8 mouse cellular contexts compared by ENCODE assay signal in the genomic region with DNA sequence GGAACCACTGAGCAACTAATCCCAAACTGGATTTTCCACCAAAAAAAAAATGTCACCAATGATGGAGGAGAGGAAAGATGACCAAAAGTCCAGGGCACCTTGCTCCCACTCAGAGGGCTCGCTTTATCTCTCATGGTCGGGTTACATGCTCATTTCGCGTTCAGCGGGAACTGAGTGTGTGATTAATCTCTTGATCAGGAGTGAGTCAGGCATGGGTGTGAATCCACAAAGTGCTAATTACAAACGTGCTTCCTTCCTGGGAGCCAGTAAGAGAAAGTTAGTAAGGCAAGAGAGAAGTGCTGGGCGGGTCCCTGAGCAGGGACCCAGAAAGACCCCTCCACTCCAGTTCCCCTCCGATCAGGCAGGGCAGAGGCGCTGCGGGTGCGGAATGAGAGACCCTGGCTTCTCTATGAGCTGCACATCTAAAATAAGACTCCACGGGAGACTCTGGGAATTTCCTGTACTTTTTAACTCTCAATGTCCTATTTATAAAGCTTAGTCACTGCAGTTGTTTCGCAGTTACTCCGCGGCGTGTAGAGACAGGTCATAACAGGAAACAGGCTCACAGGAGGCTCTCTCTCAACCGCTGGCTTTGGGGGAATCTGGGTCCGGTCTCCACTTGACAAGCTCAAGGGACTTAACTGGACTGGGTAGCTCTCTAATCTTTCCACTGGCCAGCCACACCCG. TPM values are rescaled to one million over a fixed set of nuclear protein-coding genes. Genes with fewer than 3 reads are reported as not detected.
A peak's percentile ranks its signal among the peaks of the same experiment; 100 is the strongest.
DNase-seq lines count a peak whose midpoint lies in the region; ATAC-seq and TF ChIP-seq lines count a peak whose summit lies in the region.

No protein-coding gene starts in this region.

- H3K36me3 ChIP-seq in forebrain, embryonic 14.5 days (ENCODE audit: control insufficient read depth, insufficient read depth, low read length), result no peaks in the 10 kb centered on the region
- H3K36me3 ChIP-seq in lung, postnatal 0 days (ENCODE audit: insufficient read depth, low read length), result no peaks in the 10 kb centered on the region

- peak; percentile 9; the same call in 1 of the 2 replicates for TF ChIP-seq EP300 in lung, postnatal 0 days (IDR thresholded peaks at IDR 0.05)

- H3K4me1 ChIP-seq in forebrain, embryonic 14.5 days (ENCODE audit: control insufficient read depth, insufficient read depth, low read length), result peaks cover 7% of the 10 kb centered on the region; the same call in 1 of the 2 replicates
- H3K4me1 ChIP-seq in lung, postnatal 0 days (ENCODE audit: insufficient read depth, low read depth, low read length), result peaks cover 15% of the 10 kb centered on the region; the same call in 1 of the 2 replicates
- peaks cover 38% of the 10 kb centered on the region for H3K4me1 ChIP-seq in olfactory bulb, adult 2 months (ENCODE audit: control insufficient read depth, insufficient read depth, low read length)

- no peak for TF ChIP-seq POLR2A in olfactory bulb, adult 2 months (IDR thresholded peaks at IDR 0.05; ENCODE audit: insufficient read depth, low read depth, low read length)

- peak overlapping the region; percentile 58 for H3K27ac ChIP-seq in forebrain, embryonic 14.5 days (ENCODE audit: low read depth, low read length)
- H3K27ac ChIP-seq in lung, postnatal 0 days (ENCODE audit: low read length), result peak overlapping the region; percentile 90
- H3K27ac ChIP-seq in olfactory bulb, adult 2 months (ENCODE audit: insufficient read depth, low read depth, low read length), result peak overlapping the region; percentile 96

- DNase-seq in CD4-positive, CD25-positive, alpha-beta regulatory T cell, adult 2 months (ENCODE audit: low read depth, low spot score), result peak; percentile 69
- no peak for DNase-seq in forebrain, embryonic 14.5 days (ENCODE audit: low spot score)
- DNase-seq in heart, postnatal 14 days, result peak; percentile 53 to 60
- DNase-seq in kidney, postnatal 36 days, result peak; percentile 47
- DNase-seq in lung, postnatal 0 days (ENCODE audit: low spot score), result peak; percentile 91
- no peak for DNase-seq in cerebellum, postnatal 36 days

- no peak for TF ChIP-seq CTCF in lung, postnatal 0 days (IDR thresholded peaks at IDR 0.05)
- TF ChIP-seq CTCF in olfactory bulb, adult 2 months (IDR thresholded peaks at IDR 0.05; ENCODE audit: insufficient read depth, low read depth, low read length), result no peak

- intact Hi-C loops in heart, postnatal 14 days (cut with DNase I), result loop anchor here (2.0 kb wide), 1 partner anchor 35 kb away; no protein-coding TSS in a partner anchor

- ATAC-seq in activated CD4-positive, CD25-positive, alpha-beta regulatory T cell, adult 4 months, result peak; percentile 76
- no peak for ATAC-seq in forebrain, embryonic 14.5 days
- peak; percentile 81 for ATAC-seq in lung, postnatal 0 days

- no peak overlapping the region for H3K4me3 ChIP-seq in forebrain, embryonic 14.5 days (ENCODE audit: low read depth, low read length)
- peak overlapping the region; percentile 22; the same call in 1 of the 2 replicates for H3K4me3 ChIP-seq in lung, postnatal 0 days (ENCODE audit: low read depth, low read length)
- peak overlapping the region; percentile 22 for H3K4me3 ChIP-seq in olfactory bulb, adult 2 months (ENCODE audit: insufficient read depth, low read depth, low read length)

- no peaks in the 10 kb centered on the region for H3K27me3 ChIP-seq in forebrain, embryonic 14.5 days (replicated peaks; ENCODE audit: control insufficient read depth, insufficient read depth, low read length)
- H3K27me3 ChIP-seq in lung, postnatal 0 days (replicated peaks; ENCODE audit: insufficient read depth, low read length), result no peaks in the 10 kb centered on the region

- no peaks in the 10 kb centered on the region for H3K9me3 ChIP-seq in forebrain, embryonic 14.5 days (replicated peaks; ENCODE audit: control insufficient read depth, low read length)
- no peaks in the 10 kb centered on the region for H3K9me3 ChIP-seq in lung, postnatal 0 days (ENCODE audit: low read length)

- H3K4me2 ChIP-seq in forebrain, embryonic 14.5 days (ENCODE audit: low read length), result no peak overlapping the region
- peak overlapping the region; percentile 57 for H3K4me2 ChIP-seq in lung, postnatal 0 days (replicated peaks; ENCODE audit: low read depth, low read length)

- 67% methylated on average over 19 of the region's 19 CpGs for WGBS in forebrain, embryonic 14.5 days
- WGBS in lung, postnatal 0 days, result 12% methylated on average over 19 of the region's 19 CpGs
- 21% methylated on average over 19 of the region's 19 CpGs for WGBS in olfactory bulb, adult 2 months

- no peak overlapping the region for H3K9ac ChIP-seq in forebrain, embryonic 14.5 days (ENCODE audit: low read length)
- 0 out of 2 replicates have a peak overlapping the region, but pooled peaks have one; percentile 29 for H3K9ac ChIP-seq in lung, postnatal 0 days (replicated peaks; ENCODE audit: low read depth)

RNA-seq across cellular contexts. Expression of a gene that starts 45.0 kb away (rescaled TPM):
- 10 to 100 TPM; 14.1 to 19.5 TPM for polyA plus RNA-seq in activated CD4-positive, CD25-positive, alpha-beta regulatory T cell, adult 4 months (2017; shearing (Covaris generic))
- 24.7 and 27.9 TPM in 2 replicates for polyA plus RNA-seq in forebrain, embryonic 14.5 days (2014; fragmentation: Nextera tagmentation; extraction: Ambion mirVana)
- 1 to 10 TPM; 3.3 to 3.6 TPM for total RNA-seq in heart, postnatal 14 days (2021)
- 20.6 and 25.6 TPM in 2 replicates for polyA plus RNA-seq in lung, postnatal 0 days (2015; fragmentation: Nextera tagmentation; extraction: Ambion mirVana)
- not detected in 2 replicates for polyA plus RNA-seq in olfactory bulb, adult 2 months (2012; ENCODE audit: insufficient read depth, insufficient read length, low replicate concordance, missing spikeins)

Comparison
In these comparisons a context has a peak if more than half of its experiments do, and no peak if none do; other contexts are left out.
1. DNase-seq: peak in CD4-positive, CD25-positive, alpha-beta regulatory T cell, adult 2 months (single experiment), heart, postnatal 14 days (2 of 2), kidney, postnatal 36 days (2 of 2) and lung, postnatal 0 days (single experiment); none in forebrain, embryonic 14.5 days (single experiment) and cerebellum, postnatal 36 days (0 of 2).
2. RNA of a gene that starts 45.0 kb away (polyA plus RNA-seq): 24.7 to 27.9 TPM in forebrain, embryonic 14.5 days, 20.6 to 25.6 TPM in lung, postnatal 0 days and 14.1 to 19.5 TPM in activated CD4-positive, CD25-positive, alpha-beta regulatory T cell, adult 4 months; not detected in olfactory bulb, adult 2 months; every median in the first group is over 10 times any median in the second.
3. Peak in every context shown above with its lines, with median percentiles within 50 percentile points of each other: H3K27ac ChIP-seq.